Mouse (Mus musculus): ENCODE measurements at regions not wholly inside any gene's neighbourhood (a gene's known extent, or its start where the extent isn't known, plus 50 kb on each side); places are given as distances from the start of the nearest gene placed in this dataset.

- peaks cover 3% of the 10 kb centered on the region; the same call in 1 of the 2 replicates for H3K4me1 ChIP-seq (ENCODE audit: control insufficient read depth, insufficient read depth, low read length)
- H3K4me2 ChIP-seq (ENCODE audit: low read depth, low read length), result no peak overlapping the region
- 88% methylated on average over 24 of the region's 24 CpGs for WGBS
- DNase-seq (ENCODE audit: low spot score), result no peak
- H3K9me3 ChIP-seq (replicated peaks; ENCODE audit: control insufficient read depth, low read length), result no peaks in the 10 kb centered on the region
- peaks cover 3% of the 10 kb centered on the region for H3K36me3 ChIP-seq (replicated peaks; ENCODE audit: control insufficient read depth, insufficient read depth, low read depth, low read length)
- no peaks in the 10 kb centered on the region for H3K27me3 ChIP-seq (ENCODE audit: control insufficient read depth, insufficient read depth, low read length)
- no peak for ATAC-seq (replicated peaks; ENCODE audit: insufficient number of reproducible peaks, low FRiP score, low TSS enrichment, low read depth)
- no peak overlapping the region for H3K27ac ChIP-seq (replicated peaks; ENCODE audit: low read depth, low read length)
- no peak overlapping the region for H3K9ac ChIP-seq (replicated peaks; ENCODE audit: low read length)
- H3K4me3 ChIP-seq (ENCODE audit: low read depth, low read length), result no peak overlapping the region
Observed at GRCm38 (mm10) chr12:109743036-109743650, 143.0 kb upstream of the Rtl1 start.

GRCm38 (mm10) chr12:109744186-109744585 lies 144.1 kb upstream of the Rtl1 start:
- H3K9me3 ChIP-seq (replicated peaks; ENCODE audit: control insufficient read depth, low read length), result no peaks in the 10 kb centered on the region
- H3K27ac ChIP-seq (replicated peaks; ENCODE audit: low read depth, low read length), result no peak overlapping the region
- peaks cover 10% of the 10 kb centered on the region for H3K4me1 ChIP-seq (ENCODE audit: control insufficient read depth, insufficient read depth, low read length)
- 92% methylated on average over 4 of the region's 4 CpGs for WGBS
- ATAC-seq (replicated peaks; ENCODE audit: insufficient number of reproducible peaks, low FRiP score, low TSS enrichment, low read depth) (no peak), DNase-seq (ENCODE audit: low spot score) (no peak)
- no peaks in the 10 kb centered on the region for H3K27me3 ChIP-seq (ENCODE audit: control insufficient read depth, insufficient read depth, low read length)
- H3K9ac ChIP-seq (replicated peaks; ENCODE audit: low read length), result no peak overlapping the region
- no peak overlapping the region for H3K4me2 ChIP-seq (ENCODE audit: low read depth, low read length)
- peaks cover 3% of the 10 kb centered on the region for H3K36me3 ChIP-seq (replicated peaks; ENCODE audit: control insufficient read depth, insufficient read depth, low read depth, low read length)
- no peak overlapping the region for H3K4me3 ChIP-seq (ENCODE audit: low read depth, low read length)

- no peaks in the 10 kb centered on the region for H3K9me3 ChIP-seq (replicated peaks; ENCODE audit: control insufficient read depth, low read length)
- H3K4me1 ChIP-seq (ENCODE audit: control insufficient read depth, insufficient read depth, low read length), result peaks cover 15% of the 10 kb centered on the region
- peak overlapping the region; percentile 8; the same call in 1 of the 2 replicates for H3K27ac ChIP-seq (replicated peaks; ENCODE audit: low read depth, low read length)
- H3K9ac ChIP-seq (replicated peaks; ENCODE audit: low read length), result no peak overlapping the region
- H3K36me3 ChIP-seq (replicated peaks; ENCODE audit: control insufficient read depth, insufficient read depth, low read depth, low read length), result no peaks in the 10 kb centered on the region; the same call in none of the 2 replicates
- H3K4me2 ChIP-seq (ENCODE audit: low read depth, low read length), result no peak overlapping the region
- WGBS, result 54% methylated on average over 15 of the region's 15 CpGs
- H3K27me3 ChIP-seq (ENCODE audit: control insufficient read depth, insufficient read depth, low read length), result no peaks in the 10 kb centered on the region
- ATAC-seq (replicated peaks; ENCODE audit: insufficient number of reproducible peaks, low FRiP score, low TSS enrichment, low read depth) (no peak), DNase-seq (ENCODE audit: low spot score) (peak; percentile 5)
- H3K4me3 ChIP-seq (ENCODE audit: low read depth, low read length), result no peak overlapping the region
Observed at GRCm38 (mm10) chr12:109745731-109746484, 145.8 kb upstream of the Rtl1 start.

GRCm38 (mm10) chr12:109747201-109747600 lies 147.1 kb upstream of the Rtl1 start:
- no peaks in the 10 kb centered on the region; the same call in none of the 2 replicates for H3K36me3 ChIP-seq (replicated peaks; ENCODE audit: control insufficient read depth, insufficient read depth, low read depth, low read length)
- WGBS, result 89% methylated on average over 5 of the region's 5 CpGs
- H3K27ac ChIP-seq (replicated peaks; ENCODE audit: low read depth, low read length), result no peak overlapping the region
- H3K9ac ChIP-seq (replicated peaks; ENCODE audit: low read length), result no peak overlapping the region
- no peak overlapping the region for H3K4me3 ChIP-seq (ENCODE audit: low read depth, low read length)
- DNase-seq (ENCODE audit: low spot score), result no peak
- no peaks in the 10 kb centered on the region for H3K9me3 ChIP-seq (replicated peaks; ENCODE audit: control insufficient read depth, low read length)
- peaks cover 15% of the 10 kb centered on the region for H3K4me1 ChIP-seq (ENCODE audit: control insufficient read depth, insufficient read depth, low read length)
- no peak overlapping the region for H3K4me2 ChIP-seq (ENCODE audit: low read depth, low read length)
- no peaks in the 10 kb centered on the region for H3K27me3 ChIP-seq (ENCODE audit: control insufficient read depth, insufficient read depth, low read length)
- no peak for ATAC-seq (replicated peaks; ENCODE audit: insufficient number of reproducible peaks, low FRiP score, low TSS enrichment, low read depth)

- H3K27me3 ChIP-seq (ENCODE audit: control insufficient read depth, insufficient read depth, low read length), result no peaks in the 10 kb centered on the region
- no peaks in the 10 kb centered on the region; the same call in none of the 2 replicates for H3K36me3 ChIP-seq (replicated peaks; ENCODE audit: control insufficient read depth, insufficient read depth, low read depth, low read length)
- ATAC-seq (replicated peaks; ENCODE audit: insufficient number of reproducible peaks, low FRiP score, low TSS enrichment, low read depth) (no peak), DNase-seq (ENCODE audit: low spot score) (no peak)
- 72% methylated on average over 13 of the region's 13 CpGs for WGBS
- no peak overlapping the region for H3K9ac ChIP-seq (replicated peaks; ENCODE audit: low read length)
- H3K4me2 ChIP-seq (ENCODE audit: low read depth, low read length), result no peak overlapping the region
- no peak overlapping the region for H3K4me3 ChIP-seq (ENCODE audit: low read depth, low read length)
- H3K9me3 ChIP-seq (replicated peaks; ENCODE audit: control insufficient read depth, low read length), result no peaks in the 10 kb centered on the region
- no peak overlapping the region for H3K27ac ChIP-seq (replicated peaks; ENCODE audit: low read depth, low read length)
- H3K4me1 ChIP-seq (ENCODE audit: control insufficient read depth, insufficient read depth, low read length), result peaks cover 15% of the 10 kb centered on the region
Observed at GRCm38 (mm10) chr12:109747776-109748175, 147.6 kb upstream of the Rtl1 start.

- Histone ChIP-seq H3K27ac (replicated peaks; ENCODE audit: low read depth, low read length) (0 out of 2 replicates have a peak overlapping the region, but pooled peaks have one; percentile 28), H3K36me3 (replicated peaks; ENCODE audit: control insufficient read depth, insufficient read depth, low read depth, low read length) (no peaks in the 10 kb centered on the region; the same call in 1 of the 2 replicates), H3K9ac (replicated peaks; ENCODE audit: low read length) (no peak overlapping the region), H3K4me1 (ENCODE audit: control insufficient read depth, insufficient read depth, low read length) (peaks cover 15% of the 10 kb centered on the region), H3K9me3 (replicated peaks; ENCODE audit: control insufficient read depth, low read length) (no peaks in the 10 kb centered on the region), H3K4me3 (ENCODE audit: low read depth, low read length) (no peak overlapping the region), H3K27me3 (ENCODE audit: control insufficient read depth, insufficient read depth, low read length) (no peaks in the 10 kb centered on the region), H3K4me2 (ENCODE audit: low read depth, low read length) (peak overlapping the region; percentile 10; the same call in 1 of the 2 replicates)
- no peak for DNase-seq (ENCODE audit: low spot score)
- WGBS, result 83% methylated on average over 12 of the region's 12 CpGs
- ATAC-seq (replicated peaks; ENCODE audit: insufficient number of reproducible peaks, low FRiP score, low TSS enrichment, low read depth), result no peak
Observed at GRCm38 (mm10) chr12:109748326-109749059, 148.4 kb upstream of the Rtl1 start.

- H3K9ac ChIP-seq (replicated peaks; ENCODE audit: low read length), result peak overlapping the region; percentile 30
- H3K4me3 ChIP-seq (ENCODE audit: low read depth, low read length), result no peak overlapping the region
- H3K9me3 ChIP-seq (replicated peaks; ENCODE audit: control insufficient read depth, low read length), result no peaks in the 10 kb centered on the region
- peak overlapping the region; percentile 10; the same call in 1 of the 2 replicates for H3K4me2 ChIP-seq (ENCODE audit: low read depth, low read length)
- H3K36me3 ChIP-seq (replicated peaks; ENCODE audit: control insufficient read depth, insufficient read depth, low read depth, low read length), result no peaks in the 10 kb centered on the region; the same call in 1 of the 2 replicates
- peak overlapping the region; percentile 28; the same call in 1 of the 2 replicates for H3K27ac ChIP-seq (replicated peaks; ENCODE audit: low read depth, low read length)
- peaks cover 15% of the 10 kb centered on the region for H3K4me1 ChIP-seq (ENCODE audit: control insufficient read depth, insufficient read depth, low read length)
- WGBS, result 32% methylated on average over 2 of the region's 2 CpGs
- peak; percentile 60 for DNase-seq (ENCODE audit: low spot score)
- peak; percentile 31; the same call in 1 of the 2 replicates for ATAC-seq (replicated peaks; ENCODE audit: insufficient number of reproducible peaks, low FRiP score, low TSS enrichment, low read depth)
- H3K27me3 ChIP-seq (ENCODE audit: control insufficient read depth, insufficient read depth, low read length), result no peaks in the 10 kb centered on the region
Observed at GRCm38 (mm10) chr12:109749256-109749655, 149.1 kb upstream of the Rtl1 start.
